9 mouse cellular contexts compared by ENCODE assay signal in genomic region chr5:120174317-120174716, GRCm38 (mm10). TPM values are rescaled to one million over a fixed set of nuclear protein-coding genes. Genes with fewer than 3 reads are reported as not detected.
DNase-seq lines count a peak whose midpoint lies in the region; ATAC-seq and TF ChIP-seq lines count a peak whose summit lies in the region.
"Had no signal": no experiment of that assay in that cellular context is flagged by ENCODE, and none has a peak within 500 bp of the region (broad histone marks: within the 10 kb centered on the region; RNA-seq: fewer than 3 reads in every experiment).

No protein-coding gene starts in this region.

- H3K4me1 ChIP-seq in limb, embryonic 14.5 days (ENCODE audit: control insufficient read depth, insufficient read depth, low read length), result peaks cover 3% of the 10 kb centered on the region; the same call in 1 of the 2 replicates
- peaks cover 35% of the 10 kb centered on the region for H3K4me1 ChIP-seq in limb, embryonic 10.5 days
- peaks cover 73% of the 10 kb centered on the region for H3K4me1 ChIP-seq in hindbrain, embryonic 13.5 days (replicated peaks)

- 78% methylated on average over 7 of the region's 7 CpGs for whole genome bisulfite sequencing in limb, embryonic 14.5 days
- WGBS in limb, embryonic 10.5 days, result 70% methylated on average over 7 of the region's 7 CpGs
- WGBS in hindbrain, embryonic 13.5 days, result 60% methylated on average over 7 of the region's 7 CpGs

- H3K4me2 ChIP-seq in limb, embryonic 14.5 days (replicated peaks; ENCODE audit: low read depth, low read length, severe bottlenecking), result no peak overlapping the region
- 0 out of 2 replicates have a peak overlapping the region, but pooled peaks have one; percentile 10 for H3K4me2 ChIP-seq in hindbrain, embryonic 13.5 days
- H3K4me2 ChIP-seq: heart, embryonic 13.5 days; limb, embryonic 12.5 days had no signal

- no peak for ATAC-seq in limb, embryonic 14.5 days (ENCODE audit: low FRiP score, low read depth)
- ATAC-seq in hindbrain, embryonic 13.5 days (ENCODE audit: low FRiP score), result peak; percentile 69

- no peak overlapping the region for H3K4me3 ChIP-seq in limb, embryonic 14.5 days (replicated peaks; ENCODE audit: low read length)
- H3K4me3 ChIP-seq in limb, embryonic 10.5 days, result no peak overlapping the region
- H3K4me3 ChIP-seq in hindbrain, embryonic 13.5 days, result no peak overlapping the region
- H3K4me3 ChIP-seq: heart, embryonic 13.5 days; limb, embryonic 12.5 days had no signal

- no peak overlapping the region for H3K27ac ChIP-seq in limb, embryonic 14.5 days (replicated peaks; ENCODE audit: low read depth, low read length)
- H3K27ac ChIP-seq in limb, embryonic 10.5 days, result no peak overlapping the region
- peak overlapping the region; percentile 88 for H3K27ac ChIP-seq in hindbrain, embryonic 13.5 days
- H3K27ac ChIP-seq: heart, embryonic 13.5 days; limb, embryonic 12.5 days had no signal

- no peak for DNase-seq in limb, embryonic 14.5 days (ENCODE audit: low spot score)
- no peak for DNase-seq in limb, embryonic 10.5 days (ENCODE audit: low spot score)
- DNase-seq in cerebellum, postnatal 14 days, result peak; percentile 79 to 82
- peak; percentile 13 for DNase-seq in retina, postnatal 7 days (ENCODE audit: low read depth, low spot score)
- DNase-seq in kidney, adult 8-10 months, result no peak
- DNase-seq in urinary bladder, postnatal 14 days (ENCODE audit: low spot score), result no peak

- 0 out of 2 replicates have a peak overlapping the region, but pooled peaks have one; percentile 25 for H3K9ac ChIP-seq in limb, embryonic 14.5 days (ENCODE audit: low read depth, low read length, severe bottlenecking)
- H3K9ac ChIP-seq in hindbrain, embryonic 13.5 days, result peak overlapping the region; percentile 59
- H3K9ac ChIP-seq: heart, embryonic 13.5 days; limb, embryonic 12.5 days had no signal

- TF ChIP-seq POLR2A in limb, embryonic 14.5 days (IDR thresholded peaks at IDR 0.05; ENCODE audit: borderline replicate concordance, extremely low read depth, insufficient read depth, insufficient read length), result no peak

- peaks cover 14% of the 10 kb centered on the region for H3K36me3 ChIP-seq in limb, embryonic 14.5 days (ENCODE audit: control insufficient read depth, insufficient read depth, low read length)
- H3K36me3 ChIP-seq in limb, embryonic 10.5 days, result peaks cover 44% of the 10 kb centered on the region
- H3K36me3 ChIP-seq in hindbrain, embryonic 13.5 days, result no peaks in the 10 kb centered on the region; the same call in 1 of the 2 replicates

- no peaks in the 10 kb centered on the region for H3K9me3 ChIP-seq in limb, embryonic 14.5 days (ENCODE audit: control insufficient read depth, low read length)
- no peaks in the 10 kb centered on the region for H3K9me3 ChIP-seq in limb, embryonic 10.5 days (replicated peaks)
- H3K9me3 ChIP-seq in hindbrain, embryonic 13.5 days, result no peaks in the 10 kb centered on the region
- H3K9me3 ChIP-seq: heart, embryonic 13.5 days; limb, embryonic 12.5 days had no signal

- H3K27me3 ChIP-seq in limb, embryonic 14.5 days (ENCODE audit: control insufficient read depth, insufficient read depth, low read length), result no peaks in the 10 kb centered on the region
- no peaks in the 10 kb centered on the region for H3K27me3 ChIP-seq in limb, embryonic 10.5 days (ENCODE audit: low read depth, poor library complexity, severe bottlenecking)
- H3K27me3 ChIP-seq in hindbrain, embryonic 13.5 days, result no peaks in the 10 kb centered on the region
- H3K27me3 ChIP-seq: heart, embryonic 13.5 days; limb, embryonic 12.5 days had no signal

RNA-seq across cellular contexts. Expression of gene Rbm19, which starts 58.1 kb away (rescaled TPM):
- polyA plus RNA-seq in limb, embryonic 14.5 days (2012; rRNA removed), result 11.6 and 13.9 TPM in 2 replicates
- 16.7 and 19.8 TPM in 2 replicates for polyA plus RNA-seq in limb, embryonic 14.5 days (2014; fragmentation: Nextera tagmentation; extraction: Ambion mirVana)
- polyA plus RNA-seq in limb, embryonic 10.5 days (2016; fragmentation: Nextera tagmentation; extraction: Ambion mirVana), result 37.4 and 45.1 TPM in 2 replicates
- 16.2 and 18.1 TPM in 2 replicates for polyA plus RNA-seq in hindbrain, embryonic 13.5 days (2015; fragmentation: Nextera tagmentation; extraction: Ambion mirVana)

Comparison
In these comparisons a context has a peak if more than half of its experiments do, and no peak if none do; other contexts are left out.
1. DNase-seq: peak in cerebellum, postnatal 14 days (2 of 2) and retina, postnatal 7 days (single experiment); none in limb, embryonic 14.5 days (single experiment), limb, embryonic 10.5 days (single experiment), kidney, adult 8-10 months (0 of 2) and urinary bladder, postnatal 14 days (single experiment).